Mouse (Mus musculus) v-Abl transformed pro-B cells (cell line): Measurements from ENCODE around the gene Aagab.

Source experiments
- in situ Hi-C, 2 experiments: fragments of 400-800 bp; cut with MboI; formaldehyde crosslinking; loops; one replicate each; pipeline ENCODE4 v1.15.1; 2025; ENCODE audit not compliant: unreplicated experiment in 2 of 2

The Aagab gene

GRCm38 (mm10) chr9:63644011-63644410 lies 41.6 kb downstream of the Aagab start:
- in situ Hi-C loops, result loop anchor here in 1 of 2 experiments (10.0 kb wide), 1 partner anchor 121 kb away; no protein-coding TSS in a partner anchor

- in situ Hi-C loops, result loop anchor here in 1 of 2 experiments (10.0 kb wide), 1 partner anchor 120 kb away; no protein-coding TSS in a partner anchor
These were observed 42.6 kb downstream of the Aagab start for GRCm38 (mm10) chr9:63645084-63645483.

GRCm38 (mm10) chr9:63647581-63648519 lies 45.4 kb downstream of the Aagab start:
- in situ Hi-C loops, result loop anchor here in 1 of 2 experiments (10.0 kb wide), 1 partner anchor 117 kb away; no protein-coding TSS in a partner anchor

GRCm38 (mm10) chr9:63648520-63648918 lies 46.1 kb downstream of the Aagab start:
- in situ Hi-C loops, result loop anchor here in 1 of 2 experiments (10.0 kb wide), 1 partner anchor 116 kb away; no protein-coding TSS in a partner anchor

GRCm38 (mm10) chr9:63649841-63650545 lies 47.5 kb downstream of the Aagab start:
- in situ Hi-C loops, result loop anchor here (5.0 to 10.0 kb wide), 3 partner anchors 42 to 115 kb away; no protein-coding TSS in a partner anchor

GRCm38 (mm10) chr9:63650905-63651304 lies 48.4 kb downstream of the Aagab start:
- in situ Hi-C loops, result loop anchor here (5.0 kb wide), 2 partner anchors 41 to 56 kb away; no protein-coding TSS in a partner anchor

GRCm38 (mm10) chr9:63651594-63651993 lies 49.1 kb downstream of the Aagab start:
- in situ Hi-C loops, result loop anchor here (5.0 kb wide), 2 partner anchors 41 to 56 kb away; no protein-coding TSS in a partner anchor

GRCm38 (mm10) chr9:63653666-63654065 lies 51.2 kb downstream of the Aagab start:
- in situ Hi-C loops, result loop anchor here (5.0 kb wide), 2 partner anchors 39 to 54 kb away; no protein-coding TSS in a partner anchor

GRCm38 (mm10) chr9:63654575-63654974 lies 52.1 kb downstream of the Aagab start:
- in situ Hi-C loops, result loop anchor here (5.0 kb wide), 2 partner anchors 38 to 53 kb away; no protein-coding TSS in a partner anchor

GRCm38 (mm10) chr9:63655092-63655491 lies 52.6 kb downstream of the Aagab start:
- in situ Hi-C loops, result no loop called here

GRCm38 (mm10) chr9:63657167-63657566 lies 54.7 kb downstream of the Aagab start:
- in situ Hi-C loops, result no loop called here

GRCm38 (mm10) chr9:63658436-63658835 lies 56.0 kb downstream of the Aagab start:
- in situ Hi-C loops, result no loop called here

- in situ Hi-C loops, result no loop called here
These were observed 56.5 kb downstream of the Aagab start for GRCm38 (mm10) chr9:63658970-63659371.

- in situ Hi-C loops, result no loop called here
These were observed 57.6 kb downstream of the Aagab start for GRCm38 (mm10) chr9:63660061-63660460.

GRCm38 (mm10) chr9:63660691-63661090 lies 58.2 kb downstream of the Aagab start:
- in situ Hi-C loops, result no loop called here

- in situ Hi-C loops, result no loop called here
These were observed 60.3 kb downstream of the Aagab start for GRCm38 (mm10) chr9:63662759-63663158.

- in situ Hi-C loops, result no loop called here
These were observed 60.8 kb downstream of the Aagab start for GRCm38 (mm10) chr9:63663222-63663621.

GRCm38 (mm10) chr9:63664300-63664745 lies 61.9 kb downstream of the Aagab start:
- in situ Hi-C loops, result no loop called here

- in situ Hi-C loops, result no loop called here
These were observed 62.6 kb downstream of the Aagab start for GRCm38 (mm10) chr9:63664792-63665646.
